Mouse (Mus musculus) heart, postnatal 0 days (tissue): ENCODE measurements around the gene Fhl2.

Experiments used
- CTCF ChIP-seq: IDR thresholded peaks from 2 replicates; pipeline ENCODE4 v1.5.1; 2016; ENCODE audit warnings: antibody characterized with exemption, control low read depth, low read depth
- EP300 ChIP-seq: IDR thresholded peaks from 2 replicates; pipeline ENCODE4 v1.6.1; 2016; ENCODE audit warnings: antibody characterized with exemption, low read depth

DNA sequence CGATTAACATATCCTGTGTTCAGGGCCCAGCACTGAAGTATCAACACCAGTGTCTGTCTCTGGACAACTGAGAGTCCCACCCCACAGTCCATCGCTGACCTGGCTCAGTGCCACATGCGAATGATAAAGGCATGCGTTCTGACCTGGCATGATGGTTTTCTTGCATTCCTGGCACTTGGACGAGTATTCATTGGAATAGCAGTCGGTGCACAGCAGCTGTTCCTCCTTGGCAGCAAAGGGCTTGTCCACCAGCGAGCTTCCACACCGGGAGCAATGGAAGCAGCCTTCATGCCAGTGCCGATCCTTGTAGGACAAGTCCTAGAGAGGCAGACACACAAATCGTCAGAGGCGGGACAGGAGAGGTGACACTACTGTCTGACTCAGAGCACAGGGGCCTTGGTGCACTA, 55.2 kb downstream of the Fhl2 start:
- TF ChIP-seq CTCF = no peak
- no peak for TF ChIP-seq EP300
